Mouse (Mus musculus): ENCODE results near the gene A930004D18Rik. TPM values are rescaled to one million over a fixed set of nuclear protein-coding genes. Genes with fewer than 3 reads are reported as not detected.

Gene A930004D18Rik
- polyA plus RNA-seq, 1 experiment from 2014 or later = 8.2 TPM

DNA sequence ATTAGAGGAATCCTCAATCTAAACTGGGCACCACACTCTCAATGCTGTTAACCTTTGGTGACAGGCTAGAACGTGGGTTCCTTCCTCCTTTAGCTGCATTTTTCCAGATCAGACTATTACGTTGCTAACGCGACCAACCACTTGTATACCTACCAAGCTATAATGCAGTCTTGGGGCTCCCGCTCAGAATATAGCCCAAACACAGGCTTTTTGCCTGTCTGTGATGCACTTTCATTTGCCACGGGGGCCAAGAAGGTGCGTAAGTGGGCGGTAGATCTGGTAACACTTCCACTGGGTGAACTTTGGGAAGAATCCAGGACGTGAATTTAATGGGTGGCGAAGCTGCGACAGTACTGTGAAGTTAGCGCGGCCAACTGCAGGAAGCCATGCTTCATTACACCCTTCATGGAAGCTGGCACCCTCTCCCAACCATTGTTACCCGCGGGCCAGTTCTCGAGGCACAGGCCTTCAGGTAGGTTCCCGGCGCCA, 26.3 kb upstream of the A930004D18Rik start:
- WGBS = under 1% methylated on average over 18 of the region's 18 CpGs
- 0 out of 2 replicates have a peak, but pooled peaks cover 3% of the 10 kb centered on the region for H3K36me3 ChIP-seq (ENCODE audit: control insufficient read depth, insufficient read depth, low read length)

DNA sequence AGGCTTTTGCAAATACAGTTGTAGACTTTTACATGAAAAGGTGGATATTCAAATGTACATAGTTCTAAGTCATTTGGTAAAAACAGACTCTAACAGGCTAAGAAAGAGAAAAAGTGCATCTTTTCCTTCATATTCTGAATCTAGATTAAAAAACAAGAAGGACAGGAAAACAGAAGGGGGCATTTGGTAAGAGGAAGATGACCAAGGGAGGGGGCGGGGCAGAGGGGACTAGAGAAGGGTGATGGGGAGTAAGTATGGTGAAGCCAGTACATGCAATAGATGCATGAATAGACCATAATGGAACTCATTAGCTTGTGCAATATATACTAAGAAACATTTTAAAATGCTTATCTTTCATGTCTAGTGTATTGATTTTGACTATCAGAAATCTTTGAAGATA, 22.9 kb upstream of the A930004D18Rik start:
- H3K4me2 ChIP-seq (ENCODE audit: low read depth, low read length) = no peak overlapping the region
- H3K36me3 ChIP-seq (ENCODE audit: control insufficient read depth, insufficient read depth, low read length) = no peaks in the 10 kb centered on the region
- peaks cover 6% of the 10 kb centered on the region; the same call in 1 of the 2 replicates for H3K4me1 ChIP-seq (ENCODE audit: control insufficient read depth, insufficient read depth, low read length)
- H3K4me3 ChIP-seq (ENCODE audit: low read depth, low read length) = no peak overlapping the region
- 68% methylated on average over 1 of the region's 1 CpGs for WGBS
- H3K9me3 ChIP-seq (ENCODE audit: control insufficient read depth, low read length) = no peaks in the 10 kb centered on the region
- ATAC-seq (ENCODE audit: low read depth) = no peak
- H3K27me3 ChIP-seq (ENCODE audit: control insufficient read depth, insufficient read depth, low read length) = no peaks in the 10 kb centered on the region
- no peak overlapping the region for H3K27ac ChIP-seq (ENCODE audit: low read depth, low read length)
- no peak overlapping the region for H3K9ac ChIP-seq (replicated peaks; ENCODE audit: low read depth, low read length)

More for the DNA sequence above, 26.3 kb upstream of the A930004D18Rik start:
- peak; percentile 69 for ATAC-seq (ENCODE audit: low read depth)
- no peaks in the 10 kb centered on the region for H3K27me3 ChIP-seq (ENCODE audit: control insufficient read depth, insufficient read depth, low read length)
- H3K9me3 ChIP-seq (ENCODE audit: control insufficient read depth, low read length) = no peaks in the 10 kb centered on the region
- peaks cover 9% of the 10 kb centered on the region; the same call in 1 of the 2 replicates for H3K4me1 ChIP-seq (ENCODE audit: control insufficient read depth, insufficient read depth, low read length)
- peak overlapping the region; percentile 72 for H3K4me2 ChIP-seq (ENCODE audit: low read depth, low read length)
- H3K9ac ChIP-seq (replicated peaks; ENCODE audit: low read depth, low read length) = peak overlapping the region; percentile 98
- peak overlapping the region; percentile 99 for H3K27ac ChIP-seq (ENCODE audit: low read depth, low read length)
- H3K4me3 ChIP-seq (ENCODE audit: low read depth, low read length) = peak overlapping the region; percentile 88

DNA sequence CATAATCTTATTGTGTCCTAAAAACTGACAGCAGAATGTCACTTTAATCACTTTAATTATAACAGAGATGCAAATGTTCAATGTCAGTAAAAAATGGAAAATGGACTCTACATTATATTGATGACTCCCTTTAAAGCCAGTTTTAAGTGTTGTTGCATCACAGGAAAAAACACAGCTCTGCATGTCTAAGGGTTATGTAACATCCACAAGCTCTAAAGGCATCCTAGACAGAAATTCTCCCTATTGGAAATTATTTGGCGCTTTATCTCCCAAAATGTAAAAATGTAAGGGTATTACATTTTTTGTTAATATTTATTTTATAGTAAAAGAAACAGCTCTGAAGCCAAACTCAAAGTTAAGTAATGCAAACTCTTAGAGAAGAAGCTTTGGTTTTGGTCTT, 22.4 kb upstream of the A930004D18Rik start:
- Histone ChIP-seq H3K27me3 (ENCODE audit: control insufficient read depth, insufficient read depth, low read length) (no peaks in the 10 kb centered on the region), H3K4me3 (ENCODE audit: low read depth, low read length) (no peak overlapping the region), H3K4me1 (ENCODE audit: control insufficient read depth, insufficient read depth, low read length) (peaks cover 6% of the 10 kb centered on the region; the same call in 1 of the 2 replicates), H3K36me3 (ENCODE audit: control insufficient read depth, insufficient read depth, low read length) (no peaks in the 10 kb centered on the region), H3K4me2 (ENCODE audit: low read depth, low read length) (no peak overlapping the region), H3K9me3 (ENCODE audit: control insufficient read depth, low read length) (no peaks in the 10 kb centered on the region), H3K27ac (ENCODE audit: low read depth, low read length) (no peak overlapping the region), H3K9ac (replicated peaks; ENCODE audit: low read depth, low read length) (no peak overlapping the region)
- 89% methylated on average over 1 of the region's 1 CpGs for WGBS
- ATAC-seq (ENCODE audit: low read depth) = no peak

DNA sequence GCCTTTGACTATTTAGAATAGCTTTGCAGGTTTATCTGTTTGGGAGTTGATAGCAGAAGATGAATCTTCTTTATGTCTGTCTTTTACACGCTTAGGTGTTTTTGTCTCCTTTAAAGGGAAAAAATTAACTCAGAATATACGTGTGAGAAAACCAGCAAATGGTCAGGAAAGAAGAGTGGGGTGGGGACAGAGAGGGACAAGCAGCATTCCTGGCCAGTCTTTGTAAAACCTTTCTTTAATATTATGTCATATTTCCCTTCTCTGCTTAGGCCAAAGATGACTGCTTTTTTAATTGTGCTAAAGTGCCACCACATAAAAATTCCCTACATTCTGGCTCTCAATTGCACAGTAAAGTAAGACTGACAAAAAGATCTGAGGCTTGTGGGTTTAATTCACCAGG, 21.5 kb upstream of the A930004D18Rik start:
- no peaks in the 10 kb centered on the region for H3K27me3 ChIP-seq (ENCODE audit: control insufficient read depth, insufficient read depth, low read length)
- no peak for ATAC-seq (ENCODE audit: low read depth)
- no peak overlapping the region; the same call in 1 of the 2 replicates for H3K9ac ChIP-seq (replicated peaks; ENCODE audit: low read depth, low read length)
- no peaks in the 10 kb centered on the region for H3K9me3 ChIP-seq (ENCODE audit: control insufficient read depth, low read length)
- H3K27ac ChIP-seq (ENCODE audit: low read depth, low read length) = no peak overlapping the region
- H3K4me3 ChIP-seq (ENCODE audit: low read depth, low read length) = no peak overlapping the region
- H3K36me3 ChIP-seq (ENCODE audit: control insufficient read depth, insufficient read depth, low read length) = no peaks in the 10 kb centered on the region
- H3K4me1 ChIP-seq (ENCODE audit: control insufficient read depth, insufficient read depth, low read length) = peaks cover 6% of the 10 kb centered on the region; the same call in 1 of the 2 replicates
- H3K4me2 ChIP-seq (ENCODE audit: low read depth, low read length) = no peak overlapping the region
- 17% methylated on average over 2 of the region's 2 CpGs for WGBS

DNA sequence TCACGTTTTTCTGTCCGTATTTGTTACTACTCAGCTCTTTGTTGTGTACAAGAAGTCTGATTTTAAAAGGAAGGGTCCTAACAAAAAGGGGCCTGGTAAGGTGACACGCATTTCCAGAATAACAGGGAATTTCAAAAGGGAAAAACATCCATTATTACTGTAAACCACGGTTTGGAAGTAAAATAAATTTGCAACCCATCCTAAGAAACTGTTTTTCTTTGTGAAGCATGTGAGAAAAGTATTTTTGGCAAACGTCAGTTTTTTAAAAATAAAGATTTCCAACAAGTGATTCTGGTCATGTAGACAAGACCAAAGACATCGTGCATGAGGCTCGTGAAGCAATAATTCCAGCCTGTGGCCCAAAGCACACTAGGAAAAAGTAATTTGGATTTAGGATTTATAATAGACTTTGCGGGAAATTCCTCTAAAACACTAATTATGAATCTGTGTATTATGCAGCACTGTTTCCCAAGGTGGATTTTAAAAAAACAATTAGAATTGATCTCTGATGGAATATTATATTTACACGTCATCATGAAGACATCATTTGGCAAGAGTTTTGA, 20.7 kb upstream of the A930004D18Rik start:
- no peaks in the 10 kb centered on the region for H3K36me3 ChIP-seq (ENCODE audit: control insufficient read depth, insufficient read depth, low read length)
- no peaks in the 10 kb centered on the region for H3K27me3 ChIP-seq (ENCODE audit: control insufficient read depth, insufficient read depth, low read length)
- H3K4me2 ChIP-seq (ENCODE audit: low read depth, low read length) = peak overlapping the region; percentile 69
- peak overlapping the region; percentile 63 for H3K4me3 ChIP-seq (ENCODE audit: low read depth, low read length)
- no peak for ATAC-seq (ENCODE audit: low read depth)
- peak overlapping the region; percentile 99 for H3K27ac ChIP-seq (ENCODE audit: low read depth, low read length)
- H3K9ac ChIP-seq (replicated peaks; ENCODE audit: low read depth, low read length) = peak overlapping the region; percentile 61
- no peaks in the 10 kb centered on the region for H3K9me3 ChIP-seq (ENCODE audit: control insufficient read depth, low read length)
- 9% methylated on average over 9 of the region's 9 CpGs for WGBS
- peaks cover 6% of the 10 kb centered on the region; the same call in 1 of the 2 replicates for H3K4me1 ChIP-seq (ENCODE audit: control insufficient read depth, insufficient read depth, low read length)

DNA sequence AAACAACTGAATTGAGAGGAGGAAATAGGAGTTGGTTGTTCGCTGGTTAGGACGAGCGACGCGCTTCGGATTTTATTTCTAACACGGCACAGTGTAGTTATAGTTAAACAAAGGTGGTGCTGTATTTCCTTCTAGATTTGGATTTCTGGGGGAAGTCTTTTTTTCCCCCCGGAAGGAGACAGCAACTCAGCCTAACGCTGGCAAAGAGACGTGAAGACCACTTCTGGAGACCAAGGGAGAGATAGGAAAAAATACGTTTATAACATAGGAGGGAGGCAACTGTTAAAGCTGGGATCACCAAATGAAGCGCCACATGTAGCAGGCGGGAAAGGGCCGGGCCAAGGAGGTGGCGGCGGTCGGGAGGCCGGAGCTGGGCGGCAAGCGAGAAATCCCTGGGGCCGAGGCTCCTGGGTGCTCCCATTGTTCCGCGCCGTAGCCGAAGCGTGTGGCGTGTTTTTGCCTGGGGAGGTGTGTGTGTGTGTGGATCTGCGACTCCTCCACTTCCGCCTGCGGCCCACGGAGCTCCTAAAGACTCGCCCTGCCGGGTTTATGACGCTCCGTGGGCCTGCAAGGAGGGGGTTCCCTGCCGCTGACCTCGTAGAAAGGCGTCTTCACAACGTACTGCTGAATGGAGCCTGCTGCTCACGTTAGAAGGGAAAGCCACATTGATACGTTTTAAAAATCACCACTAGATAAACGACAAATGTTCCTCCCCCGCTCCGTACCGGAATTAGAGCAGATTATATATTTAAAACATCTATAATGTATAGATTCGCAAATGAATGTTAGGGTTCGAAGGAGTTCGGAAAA, 20.0 kb upstream of the A930004D18Rik start:
- Histone ChIP-seq H3K4me1 (ENCODE audit: control insufficient read depth, insufficient read depth, low read length) (peaks cover 6% of the 10 kb centered on the region; the same call in 1 of the 2 replicates), H3K9me3 (ENCODE audit: control insufficient read depth, low read length) (no peaks in the 10 kb centered on the region), H3K27ac (ENCODE audit: low read depth, low read length) (peak overlapping the region; percentile 99), H3K4me3 (ENCODE audit: low read depth, low read length) (peak overlapping the region; percentile 63), H3K4me2 (ENCODE audit: low read depth, low read length) (peak overlapping the region; percentile 69), H3K27me3 (ENCODE audit: control insufficient read depth, insufficient read depth, low read length) (no peaks in the 10 kb centered on the region), H3K36me3 (ENCODE audit: control insufficient read depth, insufficient read depth, low read length) (no peaks in the 10 kb centered on the region), H3K9ac (replicated peaks; ENCODE audit: low read depth, low read length) (peak overlapping the region; percentile 61)
- peak; percentile 3 for ATAC-seq (ENCODE audit: low read depth)
- WGBS = under 1% methylated on average over 47 of the region's 48 CpGs

DNA sequence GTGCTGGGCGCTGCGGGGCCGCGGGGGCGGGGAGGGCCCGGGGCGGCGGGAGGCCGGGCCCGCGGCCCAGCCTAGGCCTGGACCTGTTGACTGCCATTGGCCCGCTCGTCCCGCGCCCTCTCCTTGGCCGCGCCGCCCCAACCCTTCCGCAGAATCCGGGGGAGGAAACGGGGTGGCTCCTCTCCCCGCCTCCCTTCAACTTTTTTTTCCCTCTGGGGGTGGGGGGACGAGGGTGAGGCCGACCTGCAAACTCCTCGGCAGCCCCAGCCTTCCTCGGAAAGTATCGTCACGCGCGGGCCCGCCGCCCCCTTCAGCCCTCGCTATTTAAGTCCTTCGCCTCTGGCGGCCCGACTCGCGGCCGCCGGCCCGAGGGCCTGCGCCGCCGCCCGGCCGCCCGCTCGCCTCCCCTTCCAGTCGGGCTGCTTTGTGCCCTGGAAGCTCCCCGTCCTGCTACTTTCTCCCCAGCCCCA, 19.3 kb upstream of the A930004D18Rik start:
- H3K9me3 ChIP-seq (ENCODE audit: control insufficient read depth, low read length) = no peaks in the 10 kb centered on the region
- peak overlapping the region; percentile 63 for H3K4me3 ChIP-seq (ENCODE audit: low read depth, low read length)
- ATAC-seq (ENCODE audit: low read depth) = peak; percentile 91
- no peaks in the 10 kb centered on the region for H3K27me3 ChIP-seq (ENCODE audit: control insufficient read depth, insufficient read depth, low read length)
- H3K4me2 ChIP-seq (ENCODE audit: low read depth, low read length) = peak overlapping the region; percentile 69
- H3K4me1 ChIP-seq (ENCODE audit: control insufficient read depth, insufficient read depth, low read length) = peaks cover 6% of the 10 kb centered on the region; the same call in 1 of the 2 replicates
- peak overlapping the region; percentile 61 for H3K9ac ChIP-seq (replicated peaks; ENCODE audit: low read depth, low read length)
- peak overlapping the region; percentile 99 for H3K27ac ChIP-seq (ENCODE audit: low read depth, low read length)
- under 1% methylated on average over 43 of the region's 50 CpGs for WGBS
- no peaks in the 10 kb centered on the region for H3K36me3 ChIP-seq (ENCODE audit: control insufficient read depth, insufficient read depth, low read length)

DNA sequence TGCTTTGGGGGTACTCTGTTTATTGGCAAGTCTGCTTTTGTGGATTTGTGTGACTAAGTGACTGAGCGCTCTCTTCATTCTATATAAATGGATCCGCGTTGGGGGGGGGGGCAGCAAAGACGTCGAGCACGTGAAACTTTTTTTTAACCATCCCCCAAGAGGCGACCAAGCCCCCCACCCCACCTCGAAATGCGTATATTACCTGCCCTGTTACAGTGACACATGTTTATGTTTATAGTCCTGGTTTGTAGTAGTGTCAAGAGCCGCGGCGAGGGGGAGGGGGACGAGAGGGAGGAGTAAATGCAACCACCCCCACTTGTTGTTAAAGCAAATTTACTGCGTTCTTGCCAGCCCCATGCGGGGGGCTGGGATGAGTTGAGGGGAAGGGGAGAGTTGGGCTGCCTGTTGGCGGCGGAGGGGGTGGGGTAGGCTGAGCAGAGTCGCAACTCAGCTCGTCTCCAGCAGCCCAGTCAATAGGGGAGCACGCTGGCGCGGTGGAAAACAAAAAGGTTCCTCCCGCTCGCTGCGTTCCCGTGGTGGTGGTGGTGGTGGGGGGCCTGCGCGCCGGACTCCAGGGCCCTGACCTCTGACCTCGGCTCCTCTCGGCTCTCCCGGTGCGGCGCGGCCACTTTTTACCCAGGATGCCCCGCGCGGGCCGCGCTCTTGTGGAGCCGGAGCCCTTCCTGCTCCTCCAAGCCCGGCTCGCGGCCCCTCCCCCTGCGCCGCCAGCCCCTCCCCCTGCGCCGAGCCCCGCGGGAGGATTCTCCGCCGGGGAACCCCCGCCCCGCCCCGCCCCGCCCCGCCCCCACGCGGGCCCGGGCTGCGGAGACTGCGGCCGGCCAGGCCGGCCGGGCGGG, 18.6 kb upstream of the A930004D18Rik start:
- Histone ChIP-seq H3K36me3 (ENCODE audit: control insufficient read depth, insufficient read depth, low read length) (no peaks in the 10 kb centered on the region), H3K9ac (replicated peaks; ENCODE audit: low read depth, low read length) (peak overlapping the region; percentile 61), H3K27ac (ENCODE audit: low read depth, low read length) (peak overlapping the region; percentile 99), H3K9me3 (ENCODE audit: control insufficient read depth, low read length) (no peaks in the 10 kb centered on the region), H3K4me1 (ENCODE audit: control insufficient read depth, insufficient read depth, low read length) (peaks cover 6% of the 10 kb centered on the region; the same call in 1 of the 2 replicates), H3K27me3 (ENCODE audit: control insufficient read depth, insufficient read depth, low read length) (no peaks in the 10 kb centered on the region), H3K4me3 (ENCODE audit: low read depth, low read length) (peak overlapping the region; percentile 63), H3K4me2 (ENCODE audit: low read depth, low read length) (peak overlapping the region; percentile 69)
- under 1% methylated on average over 47 of the region's 66 CpGs for WGBS
- ATAC-seq (ENCODE audit: low read depth) = peak; percentile 92
